Mouse (Mus musculus): ENCODE data around the gene Fkbp2.
A peak's percentile ranks its signal among the peaks of the same experiment; 100 is the strongest.

The Fkbp2 gene

DNA sequence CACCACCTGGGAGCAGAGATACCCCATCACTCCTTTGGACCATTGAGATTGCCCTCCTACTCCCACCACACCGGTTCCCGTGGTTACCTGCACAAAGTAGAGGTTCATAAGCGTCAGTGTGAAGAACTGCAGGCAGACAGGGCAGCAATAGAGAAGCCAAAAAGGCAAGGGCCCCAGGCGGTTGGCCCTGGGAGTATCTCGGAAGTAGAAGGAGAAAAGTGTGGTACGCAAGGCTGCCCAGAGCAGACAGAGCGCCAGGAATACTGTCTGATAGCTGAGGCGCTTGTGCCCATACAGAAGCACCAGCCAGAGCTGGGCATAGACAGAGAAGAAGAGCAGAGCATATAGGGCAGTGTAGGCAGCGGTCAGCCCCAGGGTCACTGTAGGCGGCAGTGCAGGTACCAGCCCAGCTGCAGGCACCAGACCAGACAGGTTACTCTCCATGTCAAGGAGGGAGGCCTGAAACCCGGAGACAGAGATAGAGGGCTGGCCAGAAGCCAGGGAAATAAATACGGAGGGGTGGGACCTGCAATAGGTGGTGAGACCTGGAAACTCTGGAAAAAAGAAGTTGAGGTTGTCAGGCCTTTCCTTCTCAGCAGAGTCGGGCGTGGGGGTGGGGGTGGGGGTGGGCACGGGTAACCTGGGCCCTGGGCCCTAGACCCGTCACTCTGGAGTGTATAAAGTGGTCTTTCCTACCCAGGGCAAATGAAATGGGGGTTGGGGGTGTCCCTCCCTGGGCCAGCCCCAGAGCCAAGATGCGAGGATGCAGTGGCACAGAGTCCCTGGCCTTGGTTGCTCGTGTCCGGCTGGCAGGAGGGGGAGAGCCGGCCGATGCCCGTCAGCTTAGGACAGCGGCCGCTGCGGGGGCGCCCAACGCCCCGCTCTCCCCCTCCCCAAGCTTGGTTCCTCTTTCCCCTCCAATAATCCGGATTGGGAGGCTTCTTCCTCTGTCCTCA, 39.6 kb downstream of the Fkbp2 start:
- DNase-seq (ENCODE audit: low read depth, low spot score) = peak; percentile 31

DNA sequence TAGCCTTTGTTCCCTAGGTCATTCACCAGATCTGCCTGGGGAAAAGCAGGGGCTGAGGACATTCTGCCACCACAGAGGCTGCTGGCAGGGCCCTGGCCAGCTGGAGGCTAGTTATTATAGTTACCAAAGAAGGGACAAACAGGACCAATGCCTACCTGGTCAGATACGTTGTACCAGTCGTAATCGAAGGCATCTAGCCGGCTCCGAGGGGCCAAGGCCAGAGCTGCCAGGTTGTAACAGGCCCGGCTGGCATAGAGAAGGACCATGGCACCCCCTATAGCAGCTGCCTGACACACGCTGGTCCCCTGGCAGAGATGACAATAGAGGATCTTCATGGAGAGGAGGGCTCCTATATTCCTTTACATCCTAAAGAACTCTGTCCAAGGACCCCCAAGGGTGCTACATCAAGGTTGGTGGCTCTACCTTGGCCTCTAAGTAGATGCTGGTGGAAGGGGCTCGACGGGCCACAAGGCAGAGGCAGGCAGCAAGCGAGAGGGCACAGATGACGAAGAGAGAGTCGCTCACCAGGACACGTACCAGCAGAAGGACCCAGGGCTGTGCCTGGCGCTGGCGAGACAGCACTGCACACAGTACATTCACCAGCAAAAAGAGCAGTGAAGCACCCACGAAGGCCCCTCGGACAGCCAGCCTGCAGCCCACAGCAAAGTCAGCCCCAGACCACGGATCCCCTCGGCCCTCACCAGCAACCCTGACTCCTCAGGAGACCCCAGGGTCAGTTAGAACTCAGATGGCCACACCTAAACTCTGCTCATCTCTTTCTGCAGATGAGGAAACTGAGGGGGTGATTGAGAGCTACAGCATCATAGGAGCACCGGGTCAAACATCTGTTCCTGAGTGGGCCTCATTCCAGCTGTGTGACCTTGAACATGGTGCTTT, 40.9 kb downstream of the Fkbp2 start:
- no peak for DNase-seq (ENCODE audit: low read depth, low spot score)

DNA sequence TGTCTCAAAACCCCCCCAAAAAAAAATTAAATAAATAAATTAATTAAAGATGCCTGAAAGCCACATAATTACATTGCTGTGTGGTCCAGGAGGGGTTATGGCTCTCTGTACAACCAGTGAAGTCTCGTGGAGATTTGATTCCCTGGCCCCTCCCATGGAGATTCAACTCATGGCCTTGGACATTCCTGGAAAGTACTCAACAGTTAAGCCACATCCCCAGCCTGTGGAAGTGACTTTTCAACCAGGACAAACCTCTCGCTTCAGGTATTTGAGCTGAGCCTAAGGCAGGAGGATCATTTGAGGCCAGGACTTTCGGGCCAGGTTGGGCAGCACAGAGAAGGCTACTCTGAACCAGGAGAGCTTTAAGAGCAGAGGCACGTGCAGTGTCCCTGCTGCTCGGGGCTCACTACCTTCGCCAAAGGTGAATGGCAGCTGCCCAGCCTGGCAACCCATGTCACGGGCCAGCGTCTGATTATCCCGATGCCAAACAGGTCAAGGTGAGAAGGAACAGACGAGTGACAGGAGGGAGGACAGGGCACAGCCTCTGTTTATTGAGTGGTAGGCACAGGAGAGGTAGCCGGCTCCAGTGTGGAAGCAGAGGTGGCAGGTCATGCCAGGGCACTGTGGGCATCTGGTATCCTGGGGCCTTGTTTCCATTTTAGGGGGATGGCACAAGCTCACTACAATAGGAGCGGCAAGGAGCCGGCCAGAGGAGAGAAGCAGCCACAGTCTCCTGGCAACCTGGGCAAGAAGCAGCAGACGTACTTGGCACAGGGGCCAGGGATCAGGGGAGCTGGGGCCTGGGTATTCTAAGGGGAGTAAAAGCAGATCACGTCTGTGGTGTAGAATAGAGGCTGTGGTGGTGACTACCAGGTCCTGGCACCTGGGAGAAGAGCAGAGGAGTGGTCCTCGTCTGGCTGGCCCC, 42.5 kb downstream of the Fkbp2 start:
- no peak for DNase-seq (ENCODE audit: low read depth, low spot score)

DNA sequence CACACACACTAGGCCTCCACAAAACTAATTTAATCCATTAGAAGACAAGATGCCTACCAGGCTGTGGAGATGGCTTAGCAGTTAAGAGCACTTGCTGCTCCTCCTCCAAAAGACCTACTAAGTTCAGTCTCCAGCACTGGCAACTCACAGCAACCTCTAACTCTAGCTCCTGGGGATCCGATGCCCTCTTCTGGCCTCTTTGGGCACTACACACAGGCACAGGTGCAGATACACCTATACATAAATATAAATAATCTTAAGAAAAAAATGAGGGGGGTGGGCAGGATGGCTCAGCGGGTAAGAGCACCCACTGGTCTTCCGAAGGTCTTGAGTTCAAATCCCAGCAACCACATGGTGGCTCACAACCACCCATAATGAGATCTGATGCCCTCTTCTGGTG, 44.0 kb downstream of the Fkbp2 start:
- peak; percentile 46 for DNase-seq (ENCODE audit: low read depth, low spot score)

DNA sequence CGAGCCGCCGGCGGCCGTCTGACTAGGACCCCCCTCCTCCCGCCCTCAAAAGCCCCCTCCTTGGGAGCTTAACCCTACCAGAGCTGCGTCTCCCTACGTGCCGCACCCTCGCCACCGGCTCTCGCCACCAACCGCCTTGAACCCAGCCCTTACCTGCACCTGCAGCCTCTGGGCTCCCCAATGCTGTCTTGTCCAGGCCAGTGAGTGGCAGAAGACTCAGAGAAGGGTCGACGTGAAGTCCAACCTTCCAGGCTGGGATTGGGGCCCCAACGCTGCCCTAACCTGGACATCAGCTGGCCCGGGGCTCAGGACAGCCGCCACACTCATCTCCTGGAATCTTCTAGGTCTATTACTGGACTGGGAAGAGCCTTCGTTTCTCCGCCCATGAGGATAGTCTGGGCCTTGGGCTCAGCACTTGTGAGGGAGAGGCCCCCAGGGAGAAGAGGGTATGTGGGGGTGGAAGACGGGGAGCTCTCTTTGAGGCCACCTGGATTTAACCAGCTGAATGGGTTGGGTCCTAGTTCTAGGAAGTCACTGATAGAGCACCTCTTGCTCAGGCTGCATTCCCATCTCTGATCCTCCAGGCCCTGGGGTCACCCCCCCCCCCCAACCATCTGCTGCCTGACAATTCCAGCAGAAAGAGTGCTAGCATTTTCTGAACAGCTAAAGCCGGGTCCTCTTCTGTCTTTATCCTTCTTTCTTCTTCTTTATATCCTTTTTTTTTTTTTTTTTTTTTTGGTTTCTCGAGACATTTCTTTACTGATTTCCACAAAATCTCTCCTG, 45.9 kb downstream of the Fkbp2 start, which contains the start of gene Kcnk4:
Gene Kcnk4, minus strand, starts transcription at position 321 of the 783 bp plus-strand sequence.
- DNase-seq (ENCODE audit: low read depth, low spot score) = no peak

DNA sequence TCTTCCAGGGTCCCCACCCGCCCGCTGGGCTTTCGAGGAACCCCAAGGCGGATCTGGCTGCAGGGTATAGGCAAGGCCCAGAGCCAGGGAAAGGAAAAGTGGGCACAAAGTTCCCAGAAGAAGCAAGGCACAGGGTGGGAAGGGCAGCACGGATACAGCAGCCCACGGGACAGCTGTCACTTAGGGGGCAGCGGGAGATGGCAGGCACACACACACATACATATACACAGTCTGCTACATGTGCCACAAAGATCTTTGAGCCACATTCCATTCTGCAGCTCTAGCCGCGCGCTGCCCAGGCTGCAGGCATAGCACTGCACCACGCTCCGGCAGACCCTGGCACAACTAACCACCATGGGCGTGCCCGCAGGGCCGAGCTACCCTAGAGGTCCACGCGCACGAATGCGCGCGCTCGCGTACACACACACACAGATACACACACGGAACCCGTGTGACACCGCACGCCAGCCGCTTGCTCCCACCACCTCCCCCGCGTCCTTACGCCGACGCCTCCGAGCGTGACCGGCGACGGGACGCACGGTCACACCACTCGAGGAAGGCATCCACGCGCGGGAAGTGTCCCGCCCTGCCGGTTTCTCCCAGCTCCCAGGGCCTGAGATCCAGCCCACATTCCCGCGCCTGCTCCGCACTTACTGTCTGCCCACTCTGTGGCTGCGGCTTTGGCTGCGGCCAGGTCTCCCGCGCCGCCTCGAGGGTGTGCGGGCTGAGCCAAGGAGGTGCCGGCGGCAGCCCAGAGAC, 46.7 kb downstream of the Fkbp2 start:
- no peak for DNase-seq (ENCODE audit: low read depth, low spot score)

DNA sequence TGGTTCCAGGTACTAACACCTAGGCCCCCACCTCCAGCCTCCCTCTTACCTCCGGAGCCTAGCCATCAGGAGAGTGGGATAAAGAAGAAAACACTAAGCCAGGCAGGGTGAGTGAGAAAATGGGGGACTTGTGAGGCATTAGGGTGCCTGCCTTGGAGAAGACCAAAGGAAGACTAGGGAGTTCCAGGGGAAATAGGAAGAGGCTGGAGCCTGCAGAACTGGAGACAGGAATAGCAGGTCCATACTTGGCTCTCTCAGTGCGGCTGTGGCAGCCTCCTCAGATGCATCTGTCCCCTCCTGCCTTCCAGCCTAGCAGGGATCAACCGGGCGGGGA, 47.2 kb downstream of the Fkbp2 start:
- no peak for DNase-seq (ENCODE audit: low read depth, low spot score)

DNA sequence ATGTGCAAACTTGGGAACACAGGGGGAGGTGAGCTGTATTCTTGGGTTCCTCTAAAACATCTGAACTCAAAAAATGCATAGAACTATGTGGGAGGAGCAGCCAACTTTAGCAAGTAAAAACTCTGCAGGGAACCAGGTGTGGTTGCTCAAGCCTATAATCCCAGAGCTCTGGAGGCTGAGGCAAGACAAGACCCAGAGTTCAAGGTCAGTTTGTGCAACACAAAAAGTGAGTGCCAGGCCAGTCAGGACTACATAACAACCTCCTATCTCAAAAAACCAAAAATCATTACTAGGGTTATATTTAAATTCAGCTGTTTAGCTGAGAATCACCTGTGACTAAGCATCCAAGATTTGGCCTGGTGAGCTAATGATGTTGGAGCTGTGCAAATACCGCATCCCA, 48.3 kb downstream of the Fkbp2 start:
- DNase-seq (ENCODE audit: low read depth, low spot score) = no peak

DNA sequence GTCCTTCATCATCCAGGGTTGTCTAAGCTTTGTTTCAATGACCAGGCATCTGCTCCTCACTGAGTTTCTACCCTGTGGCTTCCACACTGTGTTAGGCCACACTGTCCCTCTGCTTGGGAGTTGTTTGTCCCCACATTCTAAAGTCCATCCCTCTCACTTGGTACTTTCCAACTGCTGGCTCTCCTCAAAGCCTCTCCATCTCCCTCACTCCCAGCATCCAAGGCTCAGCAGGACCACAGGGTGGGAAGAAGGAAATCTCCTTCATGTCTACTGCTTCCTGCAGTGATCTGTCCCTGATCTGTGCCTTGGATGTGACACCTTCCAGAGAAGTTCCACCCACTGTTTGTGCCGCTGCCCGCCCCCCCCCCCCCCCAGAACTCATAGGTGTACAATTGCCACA, 49.3 kb downstream of the Fkbp2 start:
- DNase-seq (ENCODE audit: low read depth, low spot score) = no peak

DNA sequence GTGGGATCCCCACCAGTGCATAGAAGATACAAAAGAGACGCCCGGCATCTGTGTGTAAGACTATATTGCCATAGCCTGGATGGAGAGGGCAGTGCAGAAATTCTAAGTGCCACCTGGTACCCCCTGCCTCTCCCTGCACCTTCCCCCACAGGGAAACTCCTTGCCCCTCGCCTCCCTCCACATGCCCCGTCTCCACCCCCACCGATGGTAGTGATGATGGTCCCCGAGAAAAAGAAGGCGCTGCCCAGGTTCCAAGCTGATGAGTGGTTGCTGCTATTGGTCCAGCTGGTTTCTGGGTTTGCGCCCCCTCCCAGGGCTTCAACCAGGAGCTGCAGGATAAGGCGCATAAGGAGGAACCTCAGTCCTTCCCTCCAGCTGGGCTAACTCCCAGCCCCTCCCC, 52.2 kb downstream of the Fkbp2 start:
- no peak for DNase-seq (ENCODE audit: low read depth, low spot score)
